Comparison of ENCODE assay signal across 11 mouse cellular contexts in genomic region chr11:107103224-107103589, GRCm38 (mm10). TPM values are rescaled to one million over a fixed set of nuclear protein-coding genes. Genes with fewer than 3 reads are reported as not detected.
DNase-seq lines count a peak whose midpoint lies in the region; ATAC-seq and TF ChIP-seq lines count a peak whose summit lies in the region.
"Had no signal": no experiment of that assay in that cellular context is flagged by ENCODE, and none has a peak within 500 bp of the region (broad histone marks: within the 10 kb centered on the region; RNA-seq: fewer than 3 reads in every experiment).

No protein-coding gene starts in this region.

- DNase-seq in heart, postnatal 0 days (ENCODE audit: low spot score): no peak
- DNase-seq in heart, adult 18-20 months: no peak
- DNase-seq in 416B (ENCODE audit: low read depth): peak; percentile 46
- DNase-seq in CD4-positive helper T cell, adult 2 months (ENCODE audit: low read depth, low spot score): peak; percentile 37
- DNase-seq in retina, embryonic 14.5 days (ENCODE audit: low spot score): no peak
- DNase-seq: kidney, postnatal 25 days; layer of hippocampus, postnatal 36 days had no signal

- H3K4me2 ChIP-seq in heart, postnatal 0 days (ENCODE audit: low read depth, low read length): no peak overlapping the region
- no peak overlapping the region for H3K4me2 ChIP-seq in limb, embryonic 15.5 days
- H3K4me2 ChIP-seq: hindbrain, embryonic 13.5 days had no signal

- H3K9ac ChIP-seq in heart, postnatal 0 days (replicated peaks; ENCODE audit: low read depth, low read length): no peak overlapping the region
- no peak overlapping the region for H3K9ac ChIP-seq in limb, embryonic 15.5 days

- WGBS in heart, postnatal 0 days: 39% methylated on average over 2 of the region's 2 CpGs
- WGBS in limb, embryonic 15.5 days: 32% methylated on average over 2 of the region's 2 CpGs

- TF ChIP-seq EP300 in heart, postnatal 0 days (IDR thresholded peaks at IDR 0.05; ENCODE audit: low read depth): no peak

- no peak overlapping the region for H3K4me3 ChIP-seq in heart, postnatal 0 days (ENCODE audit: low read depth, low read length)
- no peak overlapping the region for H3K4me3 ChIP-seq in limb, embryonic 15.5 days
- H3K4me3 ChIP-seq: hindbrain, embryonic 13.5 days had no signal

- H3K4me1 ChIP-seq in heart, postnatal 0 days (ENCODE audit: control insufficient read depth, insufficient read depth): peaks cover 32% of the 10 kb centered on the region
- H3K4me1 ChIP-seq in limb, embryonic 15.5 days: peaks cover 26% of the 10 kb centered on the region

- no peaks in the 10 kb centered on the region for H3K9me3 ChIP-seq in heart, postnatal 0 days (replicated peaks; ENCODE audit: control insufficient read depth, low read length)
- no peaks in the 10 kb centered on the region for H3K9me3 ChIP-seq in limb, embryonic 15.5 days
- H3K9me3 ChIP-seq: hindbrain, embryonic 13.5 days had no signal

- TF ChIP-seq CTCF in heart, postnatal 0 days (IDR thresholded peaks at IDR 0.05; ENCODE audit: low read depth): no peak

- peak overlapping the region; percentile 73 for H3K27ac ChIP-seq in heart, postnatal 0 days (ENCODE audit: low read depth)
- 0 out of 2 replicates have a peak overlapping the region, but pooled peaks have one; percentile 54 for H3K27ac ChIP-seq in limb, embryonic 15.5 days
- H3K27ac ChIP-seq: hindbrain, embryonic 13.5 days had no signal

- no peaks in the 10 kb centered on the region for H3K27me3 ChIP-seq in heart, postnatal 0 days (ENCODE audit: control insufficient read depth, insufficient read depth, low read length)
- H3K27me3 ChIP-seq in limb, embryonic 15.5 days: no peaks in the 10 kb centered on the region
- H3K27me3 ChIP-seq: hindbrain, embryonic 13.5 days had no signal

- ATAC-seq in heart, postnatal 0 days (ENCODE audit: insufficient read depth, low read depth): no peak
- ATAC-seq in limb, embryonic 15.5 days (ENCODE audit: insufficient number of reproducible peaks, low FRiP score, low TSS enrichment, low read depth): no peak
- no peak for ATAC-seq in monocyte, adult 5-6 weeks (replicated peaks; ENCODE audit: insufficient number of reproducible peaks, low FRiP score, low TSS enrichment, poor library complexity, severe bottlenecking)
- ATAC-seq: forebrain, embryonic 16.5 days had no signal

- H3K36me3 ChIP-seq in heart, postnatal 0 days (replicated peaks; ENCODE audit: control insufficient read depth, insufficient read depth, low read length): peaks cover 15% of the 10 kb centered on the region
- peaks cover 14% of the 10 kb centered on the region for H3K36me3 ChIP-seq in limb, embryonic 15.5 days

RNA-seq across cellular contexts. Expression of gene Bptf, which starts 28.7 kb away (rescaled TPM):
- total RNA-seq in heart, postnatal 0 days (2014; rRNA removed; ENCODE audit: low replicate concordance): 13.7 and 25.8 TPM in 2 replicates
- polyA plus RNA-seq in heart, postnatal 0 days (2015; fragmentation: Nextera tagmentation; extraction: Ambion mirVana): 11.7 and 11.8 TPM in 2 replicates
- 10 to 100 TPM; 27.9 to 31.3 TPM for total RNA-seq in heart, adult 18-20 months (2021)
- 23.6 and 31.1 TPM in 2 replicates for polyA plus RNA-seq in limb, embryonic 15.5 days (2015; fragmentation: Nextera tagmentation; extraction: Ambion mirVana)
- 55.9 to 115 TPM (median 57.5 TPM) in 3 replicates for total RNA-seq in monocyte, adult 5-6 weeks (2017)

Comparison
In these comparisons a context has a peak if more than half of its experiments do, and no peak if none do; other contexts are left out.
1. DNase-seq: peak in 416B (single experiment) and CD4-positive helper T cell, adult 2 months (single experiment); none in heart, postnatal 0 days (single experiment), heart, adult 18-20 months (0 of 2) and retina, embryonic 14.5 days (single experiment).